Mouse (Mus musculus): ENCODE results near the gene Akap1.

Gene Akap1

DNA sequence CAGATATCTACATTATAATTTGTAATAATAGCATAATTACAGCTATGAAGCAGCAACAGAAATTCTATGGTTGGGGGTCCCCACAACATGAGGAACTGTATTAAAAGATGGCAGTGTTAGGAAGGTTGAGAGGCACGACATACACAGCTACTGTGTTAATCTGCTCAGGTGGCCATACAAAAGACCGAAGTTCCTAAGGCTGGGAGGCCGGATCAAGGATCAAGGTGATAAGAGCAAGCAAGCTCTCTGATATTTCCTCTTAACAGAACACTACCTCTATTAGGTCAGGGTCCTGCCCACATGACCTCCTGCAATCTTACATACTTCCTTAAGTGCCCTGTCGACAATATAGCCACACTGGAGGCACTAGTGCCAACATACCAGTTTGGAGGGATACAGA is 80.9 kb downstream of the Akap1 start:
- DNase-seq (ENCODE audit: low read depth, low spot score), result no peak

GRCm38 (mm10) chr11:88782531-88782930 is 81.9 kb downstream of the Akap1 start:
- no peak for DNase-seq (ENCODE audit: low read depth, low spot score)

Measured in skeletal muscle tissue, adult 2 months (tissue).